Mouse (Mus musculus) neural tube, embryonic 14.5 days (tissue): ENCODE results near the gene Col19a1. TPM values are rescaled to one million over a fixed set of nuclear protein-coding genes. Genes with fewer than 3 reads are reported as not detected.

Experiments used
- polyA plus RNA-seq: library from polyadenylated mRNA; unstranded; fragments of >200 nt; fragmentation: Nextera tagmentation; extraction: Ambion mirVana; gene quantifications from 2 replicates; pipeline ENCODE4 v1.2.1, GENCODE M21; 2014

Col19a1 gene
- polyA plus RNA-seq, 1 experiment from 2014 or later: 1.2 TPM

Other genes starting within 250 kb of the Col19a1 start
- gene Lmbrd1, start 91.2 kb upstream of the Col19a1 start, polyA plus RNA-seq: 55.6 and 66.3 TPM in 2 replicates